Mouse (Mus musculus) embryo, embryonic 10 days (tissue): ENCODE data around the gene Diras1.
"Not testable (repeated sequence)": the region's sequence is repeated elsewhere in the genome, so short reads cannot be mapped to it uniquely, and the experiment has no call there.

ENCODE experiments used
- DNase-seq: peaks from one replicate; pipeline ENCODE4 v3.0.0-alpha.2; 2015; ENCODE audit warnings: low spot score

The Diras1 gene

GRCm38 (mm10) chr10:81025639-81026275, at the start of gene Diras1:
Gene Diras1, minus strand, starts transcription at chr10:81025662.
- DNase-seq = no peak

- peak; percentile 16 for DNase-seq
Observed at GRCm38 (mm10) chr10:81073464-81073863, 48.0 kb upstream of the Diras1 start.

DNA sequence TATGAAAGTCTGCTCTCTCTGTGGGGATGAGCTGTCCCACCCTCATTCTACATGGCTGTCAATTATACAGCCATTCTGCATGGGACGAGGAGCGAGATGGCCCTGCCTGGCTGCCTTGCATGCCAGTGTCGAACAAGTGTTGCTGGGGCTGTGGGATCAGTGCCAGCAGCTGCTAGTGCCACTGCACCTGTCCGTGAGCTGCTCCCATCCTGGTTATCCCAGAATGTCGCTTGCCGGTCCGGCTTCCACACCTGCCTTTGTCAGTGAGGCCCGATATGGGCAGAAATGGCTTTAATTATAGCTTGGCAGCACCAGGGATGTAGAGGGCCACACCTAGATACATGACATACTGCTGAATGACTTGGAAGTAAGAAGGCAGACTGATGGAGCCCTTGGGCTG, 46.8 kb upstream of the Diras1 start:
- no peak for DNase-seq

GRCm38 (mm10) chr10:81069836-81070235, 44.4 kb upstream of the Diras1 start, which contains the start of gene Thop1:
Gene Thop1, plus strand, starts transcription at chr10:81070035.
- DNase-seq = peak; percentile 100

GRCm38 (mm10) chr10:81068706-81069105, 43.2 kb upstream of the Diras1 start:
- DNase-seq = no peak

GRCm38 (mm10) chr10:81064519-81064918, 39.1 kb upstream of the Diras1 start:
- DNase-seq = not testable (repeated sequence)

GRCm38 (mm10) chr10:81062710-81063109, 37.2 kb upstream of the Diras1 start:
- DNase-seq = no peak

DNA sequence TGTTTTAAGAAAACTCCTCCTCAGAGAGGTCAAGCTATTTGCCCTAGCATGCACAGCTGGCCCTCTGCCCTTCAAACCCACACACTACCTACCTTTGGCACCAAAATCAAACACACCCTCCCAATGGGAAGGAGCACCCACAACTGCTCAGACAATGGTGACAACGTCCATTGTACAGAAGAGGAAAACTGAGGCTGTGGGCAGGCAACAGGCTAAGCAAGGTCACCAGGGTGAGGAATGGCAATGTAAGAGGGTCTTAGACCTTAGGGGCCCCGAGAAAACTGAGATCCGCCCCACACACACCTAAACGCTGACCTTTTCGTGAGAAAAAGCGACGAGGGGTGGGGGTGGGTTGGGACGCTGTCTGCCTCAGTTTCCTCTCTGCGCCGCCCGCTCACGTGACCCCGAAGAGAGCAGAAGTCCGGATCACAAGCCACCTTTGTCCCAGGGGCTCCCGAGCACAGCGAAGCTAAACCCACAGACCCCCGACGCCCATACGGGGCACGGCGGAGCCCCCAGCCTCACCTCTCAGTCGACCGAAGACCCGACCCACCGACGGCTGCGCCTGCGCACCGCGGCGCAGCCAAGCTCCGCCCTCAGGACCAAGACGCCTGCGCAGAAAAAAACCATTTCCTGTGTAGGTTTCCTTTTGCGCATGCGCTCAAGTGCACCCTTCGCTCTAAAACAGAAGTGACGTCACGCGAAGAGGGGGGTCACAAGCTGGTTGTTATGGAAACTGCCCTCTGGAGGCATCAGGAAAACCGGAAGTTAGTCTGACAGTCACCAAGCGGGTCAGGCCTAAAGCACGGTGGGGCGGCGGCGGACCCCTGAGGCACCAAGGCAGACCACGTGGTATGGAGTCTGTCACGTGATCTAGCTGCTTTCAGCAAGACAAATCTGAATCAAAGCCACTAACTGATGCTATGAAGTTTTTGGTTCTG, 34.4 kb upstream of the Diras1 start, which contains the start of gene Sgta:
Gene Sgta, minus strand, starts transcription at position 579 of the 941 bp plus-strand sequence.
- DNase-seq = peak; percentile 100

DNA sequence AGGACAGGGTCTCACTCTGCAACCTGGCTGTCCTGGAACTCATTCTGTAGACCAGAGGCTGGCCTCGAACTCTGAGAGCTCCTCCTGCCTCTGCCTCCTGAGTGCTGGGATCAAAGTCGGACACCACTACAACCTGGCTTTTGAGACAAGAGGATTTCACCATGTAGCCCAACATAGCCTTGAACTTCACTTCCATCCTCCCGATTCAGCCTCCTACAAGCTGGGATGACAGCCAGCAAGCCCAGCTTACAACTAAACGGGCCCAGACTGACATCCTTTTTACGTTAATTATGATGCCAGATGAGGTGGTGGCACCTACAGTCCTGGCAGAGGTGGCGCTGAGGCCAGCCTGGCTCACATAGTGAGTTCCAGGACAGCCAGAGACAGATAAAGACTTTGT, 33.4 kb upstream of the Diras1 start:
- DNase-seq = no peak

DNA sequence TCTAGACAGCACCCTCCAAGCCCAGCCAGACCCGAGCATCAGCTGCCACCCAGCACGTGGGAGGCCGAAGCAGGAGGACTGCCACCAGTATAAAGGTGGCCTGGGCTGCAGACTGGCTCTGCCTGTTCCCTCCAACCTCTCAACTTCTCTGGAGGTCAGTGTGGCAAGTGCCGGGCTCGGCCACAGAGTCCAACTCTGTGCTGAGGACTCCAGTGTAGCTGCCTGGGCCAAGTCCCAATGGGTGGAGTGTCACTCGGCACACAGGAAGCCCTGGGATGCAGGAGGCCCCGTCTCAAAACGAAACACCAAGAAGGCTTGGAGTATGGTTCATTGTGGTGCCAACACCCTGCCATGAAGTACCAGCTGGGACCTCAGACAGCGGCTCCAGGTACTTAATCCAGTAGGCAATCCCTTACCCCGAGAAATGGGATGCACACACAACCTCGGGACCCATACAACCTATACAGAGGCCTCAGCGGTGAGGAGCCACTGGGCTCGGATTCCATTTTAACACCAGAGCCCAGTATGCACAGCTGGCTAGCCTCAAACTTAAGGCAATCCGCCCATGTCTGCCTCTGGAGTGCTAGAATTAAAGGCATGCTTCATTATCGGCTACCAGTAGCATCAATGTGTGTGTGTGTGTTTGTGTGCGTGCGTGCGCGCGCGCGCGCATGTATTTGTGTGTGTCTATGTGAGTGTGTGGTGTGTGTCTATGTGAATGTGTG, 32.1 kb upstream of the Diras1 start:
- no peak for DNase-seq

GRCm38 (mm10) chr10:81055802-81056340, 30.4 kb upstream of the Diras1 start:
- not testable (repeated sequence) for DNase-seq

- no peak for DNase-seq
Observed at GRCm38 (mm10) chr10:81055169-81055568, 29.7 kb upstream of the Diras1 start.

DNA sequence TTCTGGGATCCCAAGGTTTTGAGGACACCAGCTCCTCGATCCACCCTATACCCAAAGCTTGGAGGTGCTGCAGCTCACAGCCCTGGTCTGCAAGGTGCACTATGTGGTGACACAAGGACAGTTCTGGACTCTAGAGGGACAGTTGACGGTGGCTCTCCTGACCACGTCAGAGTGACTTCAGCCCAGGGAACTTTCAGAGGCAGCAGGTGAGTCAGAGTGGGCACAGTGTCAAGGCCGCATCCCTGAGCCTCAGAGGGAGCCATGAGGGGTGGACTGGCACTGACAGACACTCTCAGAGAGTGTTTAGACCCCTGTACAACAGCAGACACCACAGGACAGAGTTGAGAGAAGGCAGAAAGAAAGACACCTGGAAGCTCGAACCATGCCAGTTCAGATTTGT, 27.1 kb upstream of the Diras1 start:
- DNase-seq = no peak

DNA sequence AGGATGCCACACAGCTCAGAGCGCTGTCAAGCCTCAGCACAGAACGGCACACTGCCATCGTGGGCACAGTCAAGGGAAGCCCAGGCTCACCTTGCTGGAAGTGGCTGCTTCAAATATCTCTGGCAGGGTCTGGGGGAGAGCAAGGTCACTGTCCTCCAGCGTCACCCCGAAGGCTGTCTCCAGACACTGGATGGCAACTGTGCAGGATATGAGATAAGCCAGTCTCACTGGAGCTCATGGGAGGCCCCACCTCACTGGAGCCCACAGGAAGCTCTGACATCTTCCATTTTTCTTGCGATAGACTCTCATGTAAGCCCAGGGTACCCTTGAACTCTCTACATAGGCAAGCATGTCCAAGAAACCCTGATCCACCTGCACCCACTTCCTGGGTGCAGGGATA, 25.7 kb upstream of the Diras1 start:
- no peak for DNase-seq

GRCm38 (mm10) chr10:81050645-81051044, 25.2 kb upstream of the Diras1 start:
- peak; percentile 41 for DNase-seq

DNA sequence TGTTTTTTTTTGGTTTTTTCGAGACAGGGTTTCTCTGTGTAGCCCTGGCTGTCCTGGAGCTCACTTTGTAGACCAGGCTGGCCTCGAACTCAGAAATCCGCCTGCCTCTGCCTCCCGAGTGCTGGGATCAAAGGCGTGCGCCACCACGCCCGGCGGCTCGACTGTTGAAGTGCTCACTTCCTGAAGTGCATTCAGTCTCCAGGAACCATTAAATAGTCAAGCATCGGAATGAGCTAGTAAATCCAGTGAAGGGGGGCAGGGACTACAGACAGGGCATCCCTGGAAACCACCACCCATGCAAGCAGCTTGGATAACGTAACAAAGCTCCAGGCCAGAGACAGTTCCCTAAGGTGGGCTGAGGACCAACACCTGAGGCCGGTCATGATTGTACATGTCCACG, 19.8 kb upstream of the Diras1 start:
- not testable (repeated sequence) for DNase-seq

GRCm38 (mm10) chr10:81041458-81042175, 16.2 kb upstream of the Diras1 start:
- peak; percentile 80 for DNase-seq

GRCm38 (mm10) chr10:81036988-81037580, 11.6 kb upstream of the Diras1 start, which contains the start of gene Slc39a3:
Gene Slc39a3, minus strand, starts transcription at chr10:81037426.
- peak; percentile 100 for DNase-seq

DNA sequence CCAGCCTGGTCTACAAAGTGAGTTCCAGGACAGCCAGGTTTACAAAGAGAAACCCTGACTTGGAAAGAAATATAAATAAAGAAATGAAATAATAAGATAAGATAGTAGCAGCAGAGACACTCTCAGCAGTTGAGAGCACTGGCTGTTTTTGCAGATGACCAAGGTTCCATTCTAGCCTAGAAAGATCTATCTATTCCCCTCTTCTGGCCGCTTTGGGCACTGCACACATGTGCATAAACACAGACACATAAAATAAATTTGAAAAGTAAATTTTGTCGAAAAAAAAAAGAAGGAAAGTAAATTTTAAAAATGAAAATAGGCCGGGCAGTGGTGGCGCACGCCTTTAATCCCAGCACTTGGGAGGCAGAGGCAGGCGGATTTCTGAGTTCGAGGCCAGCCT, 10.8 kb upstream of the Diras1 start:
- no peak for DNase-seq

DNA sequence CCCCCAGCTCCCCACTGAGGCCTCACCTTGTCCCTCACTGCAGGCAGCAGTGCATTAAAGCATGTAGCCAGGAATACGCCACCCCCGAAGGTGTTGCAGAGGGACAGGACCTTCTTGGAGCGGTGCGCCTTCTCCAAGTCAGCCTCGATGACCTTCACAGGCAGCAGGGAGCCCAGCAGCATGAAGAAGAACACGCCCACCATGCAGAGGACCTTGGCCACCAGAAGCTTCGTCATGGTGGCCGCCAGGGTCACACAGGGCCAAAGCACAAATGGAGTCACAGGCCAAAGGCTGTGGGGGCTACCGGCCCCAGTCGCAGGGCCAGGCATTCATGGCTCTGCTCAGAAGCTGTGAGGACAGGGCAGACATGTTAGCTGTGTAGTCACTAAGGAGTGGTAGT, 8.1 kb upstream of the Diras1 start:
- DNase-seq = no peak

DNA sequence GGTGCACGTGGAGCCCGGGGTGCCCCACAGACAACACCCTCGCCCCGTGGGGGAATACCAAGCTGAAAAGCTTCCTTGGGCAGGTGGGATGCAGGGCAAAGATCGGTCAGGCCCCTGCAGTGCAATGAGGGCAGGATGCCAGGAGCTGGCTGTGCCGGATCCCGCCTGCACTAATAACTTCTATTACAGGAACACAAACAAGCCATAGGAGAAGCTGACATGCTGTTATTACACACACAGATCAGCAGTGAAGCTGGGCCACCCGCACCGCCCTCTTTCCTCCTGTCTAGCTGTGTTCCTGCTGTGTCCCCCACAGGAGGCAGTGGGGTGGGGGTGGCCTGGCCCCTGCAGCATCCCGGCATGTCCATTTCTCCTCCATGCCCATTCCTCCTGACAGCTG, 3.6 kb upstream of the Diras1 start:
- no peak for DNase-seq
